Mouse (Mus musculus) intestine, postnatal 0 days (tissue): ENCODE data around the gene AI467606. TPM values are rescaled to one million over a fixed set of nuclear protein-coding genes. Genes with fewer than 3 reads are reported as not detected.

Experiments used
- ATAC-seq: fragments of 200-750 bp; cut with Nextera tagmentation; 2 replicates; pipeline ENCODE4 v1.8.0; 2017; ENCODE audit warnings: mild to moderate bottlenecking, moderate TSS enrichment, moderate library complexity
- H3K27ac ChIP-seq: fragments of 300-500 bp; sonication (generic); 2 replicates; pipeline ENCODE4 v1.5.1; 2014; ENCODE audit warnings: mild to moderate bottlenecking, low read depth, low read length, moderate library complexity
- H3K27me3 ChIP-seq: fragments of 300-500 bp; sonication (generic); replicated peaks from 2 replicates; pipeline ENCODE4 v1.6.1; 2014; ENCODE audit warnings: low read length, mixed read lengths; ENCODE audit not compliant: control insufficient read depth, insufficient read depth
- H3K36me3 ChIP-seq: fragments of 300-500 bp; sonication (generic); 2 replicates; pipeline ENCODE4 v1.6.1; 2014; ENCODE audit warnings: mild to moderate bottlenecking, moderate library complexity; ENCODE audit not compliant: control insufficient read depth, insufficient read depth
- H3K4me1 ChIP-seq: fragments of 300-500 bp; sonication (generic); replicated peaks from 2 replicates; pipeline ENCODE4 v1.6.1; 2014; ENCODE audit warnings: antibody characterized with exemption, low read length, mixed read lengths; ENCODE audit not compliant: control insufficient read depth, insufficient read depth
- H3K4me2 ChIP-seq: fragments of 300-500 bp; sonication (generic); replicated peaks from 2 replicates; pipeline ENCODE4 v1.6.1; 2014; ENCODE audit warnings: low read depth, mild to moderate bottlenecking, moderate library complexity
- H3K4me3 ChIP-seq: fragments of 300-500 bp; sonication (generic); 2 replicates; pipeline ENCODE4 v1.5.1; 2014; ENCODE audit warnings: low read depth, low read length
- H3K9ac ChIP-seq: fragments of 300-500 bp; sonication (generic); 2 replicates; pipeline ENCODE4 v1.6.1; 2014; ENCODE audit warnings: mild to moderate bottlenecking, low read depth, low read length
- H3K9me3 ChIP-seq: fragments of 300-500 bp; sonication (generic); 2 replicates; pipeline ENCODE4 v1.6.1; 2016; ENCODE audit warnings: mixed run types; ENCODE audit not compliant: control insufficient read depth
- CTCF ChIP-seq: sonication (generic); IDR thresholded peaks from 2 replicates; pipeline ENCODE4 v1.5.1; 2016; ENCODE audit warnings: low read depth, mild to moderate bottlenecking, control low read depth, antibody characterized with exemption, moderate library complexity
- WGBS: fragments of 180-500 bp; shearing (Covaris S2); extraction: QIAGEN DNeasy Blood & Tissue Kit; methylation state at CpG from one replicate; pipeline ENCODE4 v1.1.7; 2014; 5-methylcytosine and 5-hydroxymethylcytosine counted together
- polyA plus RNA-seq: library from polyadenylated mRNA; unstranded; fragments of >200 nt; fragmentation: Nextera tagmentation; extraction: Ambion mirVana; gene quantifications from 2 replicates; pipeline ENCODE4 v1.2.1, GENCODE M21; 2015

The AI467606 gene
- polyA plus RNA-seq, 1 experiment from 2014 or later: 5.2 TPM

- no peak overlapping the region for H3K27ac ChIP-seq
- peak; percentile 42 for TF ChIP-seq CTCF
- no peak overlapping the region for H3K4me3 ChIP-seq
- no peak for ATAC-seq
- H3K27me3 ChIP-seq: no peaks in the 10 kb centered on the region
- no peaks in the 10 kb centered on the region for H3K9me3 ChIP-seq
- H3K4me1 ChIP-seq: no peaks in the 10 kb centered on the region
- no peak overlapping the region for H3K9ac ChIP-seq
- no peaks in the 10 kb centered on the region for H3K36me3 ChIP-seq
- WGBS: 23% methylated on average over 2 of the region's 2 CpGs
- no peak overlapping the region for H3K4me2 ChIP-seq
Measured at GRCm38 (mm10) chr7:127101451-127102016, 10.4 kb downstream of the AI467606 start.

- H3K27ac ChIP-seq: no peak overlapping the region
- H3K4me1 ChIP-seq: no peaks in the 10 kb centered on the region
- no peak for ATAC-seq
- no peak overlapping the region for H3K4me2 ChIP-seq
- H3K27me3 ChIP-seq: no peaks in the 10 kb centered on the region
- no peak overlapping the region for H3K4me3 ChIP-seq
- no peak overlapping the region for H3K9ac ChIP-seq
- no peaks in the 10 kb centered on the region for H3K9me3 ChIP-seq
- H3K36me3 ChIP-seq: no peaks in the 10 kb centered on the region
- no peak for TF ChIP-seq CTCF
- 62% methylated on average over 6 of the region's 6 CpGs for WGBS
Measured at GRCm38 (mm10) chr7:127102148-127102547, 11.0 kb downstream of the AI467606 start.

GRCm38 (mm10) chr7:127103960-127104359 lies 12.8 kb downstream of the AI467606 start:
- TF ChIP-seq CTCF: no peak
- Histone ChIP-seq H3K9ac (no peak overlapping the region), H3K4me3 (no peak overlapping the region), H3K4me1 (no peaks in the 10 kb centered on the region), H3K27me3 (no peaks in the 10 kb centered on the region), H3K4me2 (no peak overlapping the region), H3K27ac (no peak overlapping the region), H3K36me3 (no peaks in the 10 kb centered on the region), H3K9me3 (no peaks in the 10 kb centered on the region)
- 66% methylated on average over 6 of the region's 6 CpGs for WGBS
- ATAC-seq: no peak

DNA sequence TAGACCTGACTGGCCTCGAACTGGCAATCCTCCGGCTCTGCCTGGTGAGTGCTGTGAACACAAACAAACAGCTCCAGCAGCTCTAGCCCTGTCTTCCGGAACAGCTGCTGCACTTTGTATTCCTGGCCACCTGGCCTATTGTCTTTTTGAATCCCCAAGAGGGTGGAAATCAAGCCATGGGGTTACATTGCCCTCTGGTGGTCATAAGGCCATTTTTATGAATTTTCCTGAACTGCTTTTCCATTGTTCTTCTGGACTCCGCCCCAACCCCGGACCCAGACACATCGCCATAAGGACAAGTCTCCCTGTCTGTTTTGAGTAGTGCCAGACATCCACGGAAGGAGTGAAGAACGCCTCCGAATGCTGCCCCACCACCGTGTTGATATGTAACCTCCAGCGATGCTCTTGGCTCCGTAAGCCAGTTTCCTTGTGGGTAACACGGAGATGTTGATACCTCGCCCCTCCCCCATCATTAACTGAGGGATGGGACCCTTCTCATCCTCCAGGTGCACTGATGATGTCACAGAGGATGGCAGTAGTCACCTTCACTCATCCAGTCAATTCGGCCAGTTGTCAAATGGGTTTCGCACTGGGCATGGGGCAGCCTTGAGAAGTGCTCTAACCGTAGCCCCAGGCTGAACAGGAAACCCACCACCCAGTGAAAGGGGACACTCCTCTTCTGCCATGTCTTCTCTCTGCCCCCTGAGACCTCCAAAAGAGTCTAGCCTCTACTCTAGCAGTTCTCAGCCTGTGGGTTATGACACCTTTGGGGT lies 13.6 kb downstream of the AI467606 start:
- no peak overlapping the region for H3K9ac ChIP-seq
- H3K4me2 ChIP-seq: peak overlapping the region; percentile 51
- no peaks in the 10 kb centered on the region for H3K36me3 ChIP-seq
- H3K4me1 ChIP-seq: no peaks in the 10 kb centered on the region
- peak overlapping the region; percentile 14; the same call in 1 of the 2 replicates for H3K4me3 ChIP-seq
- 14% methylated on average over 17 of the region's 17 CpGs for WGBS
- TF ChIP-seq CTCF: peak; percentile 98
- no peak overlapping the region for H3K27ac ChIP-seq
- H3K27me3 ChIP-seq: no peaks in the 10 kb centered on the region
- peak; percentile 87 for ATAC-seq
- H3K9me3 ChIP-seq: no peaks in the 10 kb centered on the region

DNA sequence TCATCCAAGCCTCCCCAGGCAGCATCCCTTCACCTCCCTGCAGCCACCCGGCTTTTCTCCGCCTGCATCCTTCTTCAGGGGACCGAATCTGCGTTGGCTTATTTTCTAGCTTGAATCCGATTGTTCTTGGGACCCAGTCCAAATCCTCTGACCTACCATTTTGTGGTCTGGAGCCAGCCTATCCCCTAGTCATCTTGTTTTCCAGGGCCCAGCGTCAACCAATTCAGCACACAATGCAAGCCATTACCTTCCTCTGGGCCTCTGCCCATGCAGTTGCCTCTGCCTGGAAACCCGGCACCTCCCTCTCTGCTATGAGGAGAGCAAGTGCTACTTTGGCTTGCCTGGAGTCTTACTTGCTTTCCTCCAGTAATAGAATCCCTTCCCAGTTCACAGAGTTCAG lies 14.4 kb downstream of the AI467606 start:
- WGBS: 80% methylated on average over 7 of the region's 7 CpGs
- H3K9me3 ChIP-seq: no peaks in the 10 kb centered on the region
- H3K27ac ChIP-seq: no peak overlapping the region
- no peak for ATAC-seq
- H3K4me2 ChIP-seq: no peak overlapping the region
- H3K4me1 ChIP-seq: no peaks in the 10 kb centered on the region
- no peaks in the 10 kb centered on the region for H3K27me3 ChIP-seq
- TF ChIP-seq CTCF: no peak
- no peaks in the 10 kb centered on the region for H3K36me3 ChIP-seq
- no peak overlapping the region for H3K9ac ChIP-seq
- no peak overlapping the region for H3K4me3 ChIP-seq

DNA sequence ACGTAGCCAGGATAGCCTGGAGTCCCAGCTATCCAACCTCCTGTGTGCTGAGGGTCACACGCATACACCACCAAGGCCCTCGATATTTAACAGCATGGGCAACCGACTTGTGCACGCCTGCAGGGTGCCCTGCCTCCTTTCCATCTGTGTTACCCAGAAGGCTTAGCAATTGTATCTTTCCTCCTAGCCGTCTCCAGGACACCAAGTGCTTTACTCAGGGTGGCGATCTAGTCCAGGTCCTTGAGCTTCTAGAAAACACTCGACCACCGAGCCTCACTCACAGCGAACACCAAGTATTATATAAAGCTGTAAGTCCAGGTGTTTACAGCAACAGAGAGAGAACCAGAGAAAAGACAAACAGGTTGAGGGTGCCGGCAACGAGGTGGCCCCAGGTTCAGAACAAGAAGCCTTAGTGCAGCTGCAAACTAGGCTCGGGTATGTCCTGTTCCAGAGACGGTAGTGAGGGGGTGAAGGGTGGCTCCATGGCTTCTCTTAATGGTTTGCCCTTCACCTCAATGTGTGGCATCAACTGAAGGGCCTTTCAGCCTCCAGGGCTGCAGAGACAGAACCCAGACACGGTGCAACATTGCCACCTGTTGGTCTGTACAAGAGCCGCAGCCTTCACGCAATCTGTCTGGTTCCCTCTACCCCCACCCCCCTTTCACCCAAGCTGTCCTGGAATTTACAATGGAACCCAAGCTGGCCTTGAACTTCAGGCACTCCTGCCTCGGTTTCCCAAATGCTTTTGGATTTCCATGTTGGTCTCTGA lies 19.3 kb downstream of the AI467606 start:
- TF ChIP-seq CTCF: peak; percentile 95
- Histone ChIP-seq H3K9ac (no peak overlapping the region), H3K4me2 (no peak overlapping the region), H3K27me3 (0 out of 2 replicates have a peak, but pooled peaks cover 4% of the 10 kb centered on the region), H3K9me3 (no peaks in the 10 kb centered on the region), H3K27ac (no peak overlapping the region), H3K4me1 (no peaks in the 10 kb centered on the region), H3K4me3 (no peak overlapping the region), H3K36me3 (no peaks in the 10 kb centered on the region)
- 0 out of 2 replicates have a peak, but pooled peaks have one; percentile 9 for ATAC-seq
- WGBS: 40% methylated on average over 18 of the region's 18 CpGs
